Mouse (Mus musculus): ENCODE measurements around the gene Klhl29. TPM values are rescaled to one million over a fixed set of nuclear protein-coding genes. Genes with fewer than 3 reads are reported as not detected.

Gene Klhl29
- 0.16 TPM in 2 replicates for polyA plus RNA-seq (2012; rRNA removed)

DNA sequence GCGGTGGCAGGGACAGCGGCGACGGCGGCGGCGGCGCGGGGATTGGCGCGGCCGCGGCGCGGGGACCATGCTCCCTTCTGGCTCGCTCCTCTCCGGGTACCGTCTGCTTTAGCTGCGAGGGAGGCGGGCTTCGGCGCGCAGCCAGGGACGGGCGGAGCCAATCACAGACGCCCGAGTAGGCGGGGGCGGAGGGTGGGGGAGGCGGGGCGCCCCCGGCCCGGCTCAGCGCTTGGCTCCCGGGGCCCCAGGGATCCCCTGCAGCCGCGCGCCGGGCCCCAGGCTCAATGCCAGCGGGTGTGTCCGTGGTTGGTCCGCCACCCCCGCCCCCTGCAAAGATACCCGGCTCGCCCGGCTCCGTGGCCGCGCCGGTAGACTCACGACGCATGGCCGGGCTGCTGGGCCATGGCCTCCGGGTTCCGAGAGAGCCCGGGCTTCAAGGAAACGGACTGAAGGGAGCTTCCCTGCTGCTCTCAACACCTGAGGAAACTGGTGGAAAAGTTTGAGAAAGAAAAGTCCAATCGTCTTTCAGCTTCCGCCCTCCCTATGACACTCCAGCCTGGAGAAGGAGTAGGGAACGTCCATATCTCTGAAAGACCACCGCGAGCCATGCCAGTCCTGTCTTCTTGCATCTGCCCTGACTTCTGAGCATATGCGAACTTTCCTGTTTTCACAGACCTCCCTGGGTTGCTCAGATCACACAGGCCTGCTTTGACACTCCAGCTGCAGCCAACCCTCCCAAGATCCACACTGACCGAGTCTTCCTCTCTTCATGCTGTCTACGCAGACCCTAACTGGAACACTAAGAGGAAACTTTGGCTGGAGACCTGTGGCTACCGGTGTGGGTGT, at the start of gene Klhl29:
TSS of gene Klhl29 (minus strand) at position 67 of the 846 bp plus-strand sequence.

All from liver, embryonic 18 days (tissue).